Mouse (Mus musculus) stomach, embryonic 15.5 days (tissue): ENCODE results near the gene Ano6. TPM values are rescaled to one million over a fixed set of nuclear protein-coding genes. Genes with fewer than 3 reads are reported as not detected.

Source experiments
- ATAC-seq: fragments of 200-750 bp; cut with Nextera tagmentation; 2 replicates; pipeline ENCODE4 v1.8.0; 2017; ENCODE audit warnings: low read depth, moderate number of reproducible peaks, moderate TSS enrichment; ENCODE audit not compliant: insufficient read depth, low FRiP score
- H3K27ac ChIP-seq: fragments of 300-500 bp; sonication (generic); 2 replicates; pipeline ENCODE4 v1.5.1; 2015; ENCODE audit warnings: mild to moderate bottlenecking, inconsistent platforms
- H3K27me3 ChIP-seq: fragments of 300-500 bp; sonication (generic); replicated peaks from 2 replicates; pipeline ENCODE4 v1.6.1; 2015; ENCODE audit warnings: inconsistent platforms
- H3K36me3 ChIP-seq: fragments of 300-500 bp; sonication (generic); 2 replicates; pipeline ENCODE4 v1.6.1; 2015; ENCODE audit warnings: inconsistent platforms
- H3K4me1 ChIP-seq: fragments of 300-500 bp; sonication (generic); 2 replicates; pipeline ENCODE4 v1.6.1; 2015; ENCODE audit warnings: inconsistent platforms
- H3K4me2 ChIP-seq: fragments of 300-500 bp; sonication (generic); 2 replicates; pipeline ENCODE4 v1.6.1; 2015; ENCODE audit warnings: mild to moderate bottlenecking, inconsistent platforms
- H3K4me3 ChIP-seq: fragments of 300-500 bp; sonication (generic); replicated peaks from 2 replicates; pipeline ENCODE4 v1.5.1; 2015; ENCODE audit warnings: inconsistent platforms
- H3K9ac ChIP-seq: fragments of 300-500 bp; sonication (generic); 2 replicates; pipeline ENCODE4 v1.6.1; 2015; ENCODE audit warnings: inconsistent platforms
- H3K9me3 ChIP-seq: fragments of 300-500 bp; sonication (generic); 2 replicates; pipeline ENCODE4 v1.6.1; 2016; ENCODE audit warnings: inconsistent platforms
- WGBS: fragments of 180-500 bp; shearing (Covaris S2); methylation state at CpG from one replicate; pipeline ENCODE4 v1.1.7; 2015; 5-methylcytosine and 5-hydroxymethylcytosine counted together
- microRNA-seq: library from miRNA; unstranded; fragments of <30 nt; microRNA quantifications from one replicate; pipeline ENCODE4, GENCODE M21; 2016
- polyA plus RNA-seq: library from polyadenylated mRNA; unstranded; fragments of >200 nt; fragmentation: Nextera tagmentation; extraction: Ambion mirVana; gene quantifications from 2 replicates; pipeline ENCODE4 v1.2.1, GENCODE M21; 2015

Ano6 gene
- polyA plus RNA-seq, 1 experiment from 2014 or later = 37.8 TPM

- ATAC-seq = no peak
Measured at GRCm38 (mm10) chr15:95989496-95990124, 199.0 kb downstream of the Ano6 start.

GRCm38 (mm10) chr15:96002958-96003601, 212.4 kb downstream of the Ano6 start:
- no peak overlapping the region for H3K27ac ChIP-seq
- H3K4me1 ChIP-seq = 0 out of 2 replicates have a peak, but pooled peaks cover 9% of the 10 kb centered on the region
- H3K9me3 ChIP-seq = no peaks in the 10 kb centered on the region
- H3K9ac ChIP-seq = no peak overlapping the region
- H3K27me3 ChIP-seq = no peaks in the 10 kb centered on the region
- no peak overlapping the region for H3K4me2 ChIP-seq
- no peaks in the 10 kb centered on the region for H3K36me3 ChIP-seq
- ATAC-seq = no peak
- no peak overlapping the region for H3K4me3 ChIP-seq
- 26% methylated on average over 6 of the region's 6 CpGs for WGBS

More at GRCm38 (mm10) chr15:95989496-95990124, 199.0 kb downstream of the Ano6 start:
- H3K9me3 ChIP-seq = no peaks in the 10 kb centered on the region
- no peak overlapping the region for H3K4me2 ChIP-seq
- H3K27me3 ChIP-seq = no peaks in the 10 kb centered on the region
- H3K4me3 ChIP-seq = no peak overlapping the region
- H3K36me3 ChIP-seq = no peaks in the 10 kb centered on the region
- no peak overlapping the region for H3K9ac ChIP-seq
- WGBS = 70% methylated on average over 9 of the region's 9 CpGs
- no peaks in the 10 kb centered on the region for H3K4me1 ChIP-seq
- no peak overlapping the region for H3K27ac ChIP-seq

GRCm38 (mm10) chr15:96011640-96012390, 221.2 kb downstream of the Ano6 start:
- Histone ChIP-seq H3K27ac (no peak overlapping the region), H3K4me2 (no peak overlapping the region), H3K4me1 (no peaks in the 10 kb centered on the region), H3K4me3 (no peak overlapping the region), H3K9ac (no peak overlapping the region), H3K9me3 (no peaks in the 10 kb centered on the region), H3K36me3 (no peaks in the 10 kb centered on the region), H3K27me3 (no peaks in the 10 kb centered on the region)
- WGBS = 85% methylated on average over 16 of the region's 16 CpGs
- no peak for ATAC-seq

- WGBS = 30% methylated on average over 8 of the region's 8 CpGs
- no peaks in the 10 kb centered on the region for H3K4me1 ChIP-seq
- no peaks in the 10 kb centered on the region for H3K9me3 ChIP-seq
- no peaks in the 10 kb centered on the region for H3K27me3 ChIP-seq
- H3K27ac ChIP-seq = no peak overlapping the region
- ATAC-seq = peak; percentile 39; the same call in 1 of the 2 replicates
- H3K4me2 ChIP-seq = no peak overlapping the region
- H3K9ac ChIP-seq = no peak overlapping the region
- H3K4me3 ChIP-seq = no peak overlapping the region
- no peaks in the 10 kb centered on the region for H3K36me3 ChIP-seq
Measured at GRCm38 (mm10) chr15:96012391-96012775, 221.7 kb downstream of the Ano6 start.

GRCm38 (mm10) chr15:96014501-96014900, 223.9 kb downstream of the Ano6 start:
- no peaks in the 10 kb centered on the region for H3K9me3 ChIP-seq
- H3K4me1 ChIP-seq = no peaks in the 10 kb centered on the region
- H3K4me2 ChIP-seq = no peak overlapping the region
- H3K4me3 ChIP-seq = no peak overlapping the region
- 84% methylated on average over 4 of the region's 4 CpGs for WGBS
- H3K9ac ChIP-seq = no peak overlapping the region
- H3K27me3 ChIP-seq = no peaks in the 10 kb centered on the region
- no peak for ATAC-seq
- no peak overlapping the region for H3K27ac ChIP-seq
- H3K36me3 ChIP-seq = no peaks in the 10 kb centered on the region

- Histone ChIP-seq H3K27me3 (no peaks in the 10 kb centered on the region), H3K27ac (no peak overlapping the region), H3K4me2 (no peak overlapping the region), H3K9ac (no peak overlapping the region), H3K36me3 (no peaks in the 10 kb centered on the region), H3K4me3 (no peak overlapping the region), H3K9me3 (no peaks in the 10 kb centered on the region), H3K4me1 (no peaks in the 10 kb centered on the region)
- no peak for ATAC-seq
- WGBS = 79% methylated on average over 3 of the region's 3 CpGs
Measured at GRCm38 (mm10) chr15:96020465-96020864, 229.8 kb downstream of the Ano6 start.

- Histone ChIP-seq H3K4me2 (no peak overlapping the region), H3K9me3 (no peaks in the 10 kb centered on the region), H3K4me3 (no peak overlapping the region), H3K27ac (no peak overlapping the region), H3K9ac (no peak overlapping the region), H3K36me3 (no peaks in the 10 kb centered on the region), H3K27me3 (no peaks in the 10 kb centered on the region), H3K4me1 (no peaks in the 10 kb centered on the region)
- ATAC-seq = no peak
- WGBS = 57% methylated on average over 10 of the region's 10 CpGs
Measured at GRCm38 (mm10) chr15:96021506-96021905, 230.9 kb downstream of the Ano6 start.

Small RNA genes lying within 50 kb of the gene (microRNA-seq; reads per million reads assigned to microRNA genes)
- gene Gm25070 = not detected

Other genes starting within 250 kb of the Ano6 start
- gene Dbx2, start 134.9 kb upstream of the Ano6 start, polyA plus RNA-seq = 0.10 TPM in 1 of 2 replicates, not detected in the other